Mouse (Mus musculus): ENCODE data around the gene Hist1h1a. TPM values are rescaled to one million over a fixed set of nuclear protein-coding genes. Genes with fewer than 3 reads are reported as not detected.

Gene Hist1h1a
- polyA plus RNA-seq, 1 experiment from 2014 or later: 3.3 TPM

DNA sequence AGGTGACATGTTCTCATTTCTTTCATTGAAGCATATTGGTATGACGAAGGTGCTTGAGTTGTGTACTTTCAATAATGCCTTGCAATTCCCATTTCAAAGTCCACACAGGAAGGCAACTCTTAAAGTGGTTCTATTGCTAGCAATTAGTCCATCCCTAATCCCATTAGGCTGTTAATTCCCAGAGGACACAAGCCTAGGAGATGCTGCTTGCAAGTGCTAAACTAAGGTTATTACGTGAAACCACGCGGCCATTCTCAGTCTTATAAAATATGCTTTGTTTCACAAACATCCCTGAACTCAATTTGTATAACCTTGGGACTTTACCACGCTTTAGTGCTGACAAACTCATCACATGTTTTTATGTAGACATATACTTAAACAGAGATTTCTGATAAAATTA is 26.4 kb upstream of the Hist1h1a start:
- no peak overlapping the region for H3K4me2 ChIP-seq
- 91% methylated on average over 5 of the region's 5 CpGs for whole genome bisulfite sequencing
- no peaks in the 10 kb centered on the region for H3K9me3 ChIP-seq
- peaks cover 12% of the 10 kb centered on the region for H3K4me1 ChIP-seq
- no peaks in the 10 kb centered on the region for H3K27me3 ChIP-seq
- no peak for ATAC-seq (ENCODE audit: borderline replicate concordance, extremely low read depth, low FRiP score, low TSS enrichment)
- no peaks in the 10 kb centered on the region for H3K36me3 ChIP-seq
- H3K27ac ChIP-seq: no peak overlapping the region
- no peak overlapping the region for H3K4me3 ChIP-seq
- no peak overlapping the region for H3K9ac ChIP-seq

DNA sequence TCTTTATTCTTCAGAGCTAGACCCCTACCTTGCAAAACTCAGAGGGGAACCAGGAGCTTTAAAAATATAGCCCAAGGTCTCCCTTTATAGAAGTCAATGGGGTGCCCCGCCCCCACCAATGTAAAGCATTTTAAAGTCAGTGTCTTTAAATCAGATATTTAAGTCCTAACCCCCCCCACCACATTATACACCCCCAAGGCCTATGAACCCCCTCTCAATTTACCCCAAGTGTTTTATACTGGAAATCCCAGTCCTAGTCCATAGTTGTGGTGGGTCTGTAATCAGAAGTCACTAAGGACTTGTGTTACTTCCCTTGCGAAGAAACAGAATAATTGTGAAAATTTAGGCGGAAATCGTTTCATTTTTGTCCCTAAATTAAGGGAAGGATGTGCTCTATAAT is 25.4 kb upstream of the Hist1h1a start:
- no peak for ATAC-seq (ENCODE audit: borderline replicate concordance, extremely low read depth, low FRiP score, low TSS enrichment)
- Histone ChIP-seq H3K4me3 (peak overlapping the region; percentile 64; the same call in 1 of the 2 replicates), H3K9me3 (no peaks in the 10 kb centered on the region), H3K4me2 (peak overlapping the region; percentile 95), H3K27ac (peak overlapping the region; percentile 100), H3K9ac (0 out of 2 replicates have a peak overlapping the region, but pooled peaks have one; percentile 96), H3K4me1 (peaks cover 9% of the 10 kb centered on the region; the same call in 1 of the 2 replicates), H3K36me3 (no peaks in the 10 kb centered on the region), H3K27me3 (no peaks in the 10 kb centered on the region)
- WGBS: 23% methylated on average over 4 of the region's 4 CpGs

DNA sequence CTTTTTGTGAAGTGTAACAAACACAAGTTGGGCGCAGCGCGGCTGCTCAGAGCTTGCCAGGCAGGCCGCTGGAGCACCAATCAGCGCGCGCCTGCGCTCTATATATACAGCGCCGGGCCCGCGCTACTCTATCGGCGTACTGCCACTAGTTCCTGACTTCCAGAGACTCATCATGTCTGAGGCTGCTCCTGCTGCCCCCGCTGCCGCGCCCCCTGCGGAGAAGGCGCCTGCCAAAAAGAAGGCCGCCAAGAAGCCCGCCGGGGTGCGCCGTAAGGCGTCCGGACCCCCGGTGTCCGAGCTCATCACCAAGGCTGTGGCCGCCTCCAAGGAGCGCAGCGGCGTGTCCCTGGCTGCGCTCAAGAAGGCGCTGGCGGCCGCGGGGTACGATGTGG is 24.8 kb upstream of the Hist1h1a start, which contains the start of gene Hist1h1c:
Gene Hist1h1c, plus strand, starts transcription at position 132 of the 392 bp plus-strand sequence.
- Histone ChIP-seq H3K4me2 (peak within 1 kb of the TSS; percentile 95), H3K9me3 (no peaks in the 10 kb centered on the region), H3K27ac (peak within 1 kb of the TSS; percentile 100), H3K4me1 (peaks cover 9% of the 10 kb centered on the region; the same call in 1 of the 2 replicates), H3K4me3 (peak within 1 kb of the TSS; percentile 64), H3K9ac (peak within 1 kb of the TSS; percentile 96), H3K27me3 (no peaks in the 10 kb centered on the region), H3K36me3 (no peaks in the 10 kb centered on the region)
- 1% methylated on average over 38 of the region's 38 CpGs for WGBS
- ATAC-seq (ENCODE audit: borderline replicate concordance, extremely low read depth, low FRiP score, low TSS enrichment): peak; percentile 95

DNA sequence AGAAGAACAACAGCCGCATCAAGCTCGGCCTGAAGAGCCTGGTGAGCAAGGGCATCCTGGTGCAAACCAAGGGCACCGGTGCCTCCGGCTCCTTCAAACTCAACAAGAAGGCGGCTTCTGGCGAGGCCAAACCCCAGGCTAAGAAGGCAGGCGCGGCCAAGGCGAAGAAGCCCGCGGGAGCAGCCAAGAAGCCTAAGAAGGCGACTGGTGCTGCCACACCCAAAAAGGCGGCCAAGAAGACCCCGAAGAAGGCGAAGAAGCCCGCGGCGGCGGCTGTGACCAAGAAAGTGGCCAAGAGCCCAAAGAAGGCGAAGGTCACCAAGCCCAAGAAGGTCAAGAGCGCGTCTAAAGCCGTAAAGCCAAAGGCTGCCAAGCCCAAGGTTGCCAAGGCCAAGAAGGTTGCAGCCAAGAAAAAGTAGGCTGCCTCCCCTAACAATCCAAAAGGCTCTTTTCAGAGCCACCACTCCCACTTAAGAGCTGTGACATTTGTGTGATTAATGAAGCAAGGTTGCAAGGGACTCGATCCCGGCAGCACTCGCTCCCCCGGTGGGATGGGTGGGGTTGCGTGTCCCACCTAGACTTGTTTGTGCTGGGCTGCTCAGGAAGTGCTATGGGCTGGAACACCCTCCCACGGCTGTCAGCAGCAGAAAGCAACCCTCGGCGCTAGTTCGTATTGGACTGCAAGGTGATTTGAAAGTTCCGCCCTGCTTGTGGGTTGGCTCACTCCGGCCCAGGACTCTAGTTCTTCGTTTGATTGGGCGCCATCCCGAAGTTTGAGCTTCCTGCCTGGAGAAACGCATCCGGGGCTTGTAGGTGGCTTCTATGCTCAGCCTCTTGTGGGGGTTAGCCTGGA is 24.2 kb upstream of the Hist1h1a start:
- ATAC-seq (ENCODE audit: borderline replicate concordance, extremely low read depth, low FRiP score, low TSS enrichment): peak; percentile 89
- WGBS: 2% methylated on average over 39 of the region's 39 CpGs
- H3K4me1 ChIP-seq: peaks cover 10% of the 10 kb centered on the region; the same call in 1 of the 2 replicates
- peak overlapping the region; percentile 100 for H3K27ac ChIP-seq
- H3K4me3 ChIP-seq: peak overlapping the region; percentile 64
- H3K27me3 ChIP-seq: no peaks in the 10 kb centered on the region
- no peaks in the 10 kb centered on the region for H3K9me3 ChIP-seq
- H3K4me2 ChIP-seq: peak overlapping the region; percentile 95
- H3K9ac ChIP-seq: peak overlapping the region; percentile 96
- H3K36me3 ChIP-seq: no peaks in the 10 kb centered on the region

DNA sequence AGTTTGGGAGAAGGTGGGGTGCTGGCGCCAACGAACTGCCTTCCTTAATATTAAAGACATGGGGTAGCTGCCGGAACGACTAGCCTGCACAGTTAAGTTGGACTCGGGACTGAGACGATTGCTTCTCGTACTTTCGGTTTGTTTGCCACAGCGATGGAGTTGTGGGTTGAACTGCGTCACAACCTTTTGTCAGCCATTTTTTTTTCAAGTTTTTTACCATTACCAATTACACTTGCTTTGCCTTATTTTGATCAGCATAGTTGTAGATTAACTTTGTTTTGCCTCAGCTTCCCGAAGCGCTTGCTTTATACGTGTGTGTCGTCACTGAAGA is 23.6 kb upstream of the Hist1h1a start:
- Histone ChIP-seq H3K36me3 (no peaks in the 10 kb centered on the region), H3K27ac (peak overlapping the region; percentile 100), H3K9ac (peak overlapping the region; percentile 96), H3K27me3 (no peaks in the 10 kb centered on the region), H3K4me1 (peaks cover 14% of the 10 kb centered on the region; the same call in 1 of the 2 replicates), H3K4me2 (peak overlapping the region; percentile 95), H3K4me3 (peak overlapping the region; percentile 64), H3K9me3 (no peaks in the 10 kb centered on the region)
- ATAC-seq (ENCODE audit: borderline replicate concordance, extremely low read depth, low FRiP score, low TSS enrichment): no peak; the same call in 1 of the 2 replicates
- under 1% methylated on average over 14 of the region's 14 CpGs for WGBS

DNA sequence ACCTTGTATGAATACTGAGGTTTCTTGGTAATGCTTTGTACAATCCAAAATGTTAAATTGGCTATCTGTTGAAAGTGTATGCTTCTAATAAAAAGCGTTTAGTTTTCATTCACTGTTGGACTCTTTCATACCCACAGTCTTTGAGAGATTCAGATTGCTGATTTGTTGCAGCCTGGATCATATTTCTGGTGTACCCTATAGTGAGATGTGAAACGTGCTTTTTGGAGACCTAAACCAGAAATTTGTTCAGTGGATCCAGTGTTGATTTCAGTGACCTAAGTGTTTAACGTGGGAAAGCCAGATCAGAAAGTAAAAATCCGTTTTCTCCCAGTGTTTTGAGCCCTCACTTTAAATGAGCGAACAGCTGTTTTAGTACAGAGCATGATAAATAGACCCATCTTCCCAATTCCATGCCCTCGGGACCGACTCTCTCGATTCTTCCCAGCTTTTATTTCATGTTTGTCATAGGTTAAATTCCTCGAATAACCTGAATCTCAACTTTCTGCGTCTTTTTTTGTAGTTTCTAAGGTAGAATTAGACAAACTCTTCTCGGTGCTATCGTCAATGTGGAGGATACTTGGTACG is 23.1 kb upstream of the Hist1h1a start:
- no peaks in the 10 kb centered on the region for H3K27me3 ChIP-seq
- H3K36me3 ChIP-seq: no peaks in the 10 kb centered on the region
- peaks cover 14% of the 10 kb centered on the region; the same call in 1 of the 2 replicates for H3K4me1 ChIP-seq
- no peak for ATAC-seq (ENCODE audit: borderline replicate concordance, extremely low read depth, low FRiP score, low TSS enrichment)
- H3K4me2 ChIP-seq: peak overlapping the region; percentile 95
- 15% methylated on average over 13 of the region's 13 CpGs for WGBS
- H3K27ac ChIP-seq: peak overlapping the region; percentile 100
- peak overlapping the region; percentile 96 for H3K9ac ChIP-seq
- no peaks in the 10 kb centered on the region for H3K9me3 ChIP-seq
- peak overlapping the region; percentile 64 for H3K4me3 ChIP-seq

DNA sequence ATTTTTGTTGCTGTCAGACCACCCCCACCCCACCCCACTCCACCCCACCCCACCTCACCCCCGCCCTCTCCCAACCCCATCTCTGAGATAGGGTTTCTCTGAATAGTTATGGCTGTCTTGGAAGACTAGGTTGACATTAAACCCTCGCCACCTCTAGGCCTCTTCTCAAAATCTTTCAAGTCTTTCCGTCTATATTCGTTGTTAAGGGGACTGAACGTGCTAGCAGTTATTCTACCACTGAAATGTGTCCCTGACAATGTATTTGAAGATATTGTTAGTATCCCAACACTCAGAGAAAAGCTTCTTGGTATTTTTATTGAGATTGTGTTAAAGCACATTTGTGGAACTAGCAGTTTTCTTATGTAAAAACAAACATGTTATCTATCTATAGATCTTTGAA is 22.6 kb upstream of the Hist1h1a start:
- peak overlapping the region; percentile 100 for H3K27ac ChIP-seq
- H3K36me3 ChIP-seq: no peaks in the 10 kb centered on the region
- 41% methylated on average over 5 of the region's 5 CpGs for WGBS
- peak overlapping the region; percentile 95 for H3K4me2 ChIP-seq
- peaks cover 14% of the 10 kb centered on the region; the same call in 1 of the 2 replicates for H3K4me1 ChIP-seq
- no peaks in the 10 kb centered on the region for H3K27me3 ChIP-seq
- peak overlapping the region; percentile 64 for H3K4me3 ChIP-seq
- no peak for ATAC-seq (ENCODE audit: borderline replicate concordance, extremely low read depth, low FRiP score, low TSS enrichment)
- H3K9me3 ChIP-seq: no peaks in the 10 kb centered on the region
- H3K9ac ChIP-seq: no peak overlapping the region

DNA sequence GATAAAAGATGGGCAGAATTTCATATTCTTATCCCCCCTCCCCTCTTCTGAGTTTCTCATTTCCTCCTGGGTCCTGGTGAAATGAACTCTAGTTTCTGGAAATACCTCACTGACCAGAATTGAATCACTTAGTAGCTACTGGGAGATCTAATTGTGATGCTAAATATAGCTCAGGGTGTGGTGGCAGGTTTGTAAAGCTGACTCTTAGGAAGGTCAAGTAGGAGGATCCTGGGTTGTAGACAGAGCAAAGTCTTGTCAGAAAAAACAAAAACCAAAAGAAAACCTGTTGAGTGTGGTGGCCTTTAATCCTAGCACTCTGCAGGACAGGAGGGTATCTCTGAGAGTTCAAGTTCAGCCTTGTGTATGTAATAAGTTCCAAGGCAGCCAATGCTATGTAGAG is 21.5 kb upstream of the Hist1h1a start:
- no peak overlapping the region for H3K9ac ChIP-seq
- H3K4me1 ChIP-seq: peaks cover 14% of the 10 kb centered on the region; the same call in 1 of the 2 replicates
- no peak overlapping the region for H3K27ac ChIP-seq
- no peaks in the 10 kb centered on the region for H3K36me3 ChIP-seq
- H3K27me3 ChIP-seq: no peaks in the 10 kb centered on the region
- no peak overlapping the region for H3K4me3 ChIP-seq
- no peak for ATAC-seq (ENCODE audit: borderline replicate concordance, extremely low read depth, low FRiP score, low TSS enrichment)
- no peak overlapping the region for H3K4me2 ChIP-seq
- H3K9me3 ChIP-seq: no peaks in the 10 kb centered on the region

DNA sequence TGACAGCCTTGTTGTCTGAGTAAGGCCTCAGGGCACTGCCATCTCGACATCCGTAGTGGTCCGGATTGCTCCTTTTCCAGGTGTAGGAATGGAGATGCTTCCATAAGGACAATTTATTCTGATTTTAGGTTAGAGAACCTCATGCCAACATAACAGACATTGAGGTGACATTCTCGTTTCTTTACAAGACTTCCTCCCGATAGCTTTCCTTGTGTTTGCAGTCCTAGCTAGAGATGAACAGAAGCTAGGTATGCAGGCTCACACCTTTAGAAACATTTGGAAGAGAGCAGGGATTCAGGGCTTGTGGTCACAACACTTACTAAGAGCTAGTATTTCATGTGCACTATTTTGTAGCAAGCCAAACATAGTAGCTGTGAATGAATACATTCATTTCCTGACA is 20.3 kb upstream of the Hist1h1a start:
- Histone ChIP-seq H3K4me3 (no peak overlapping the region), H3K9me3 (no peaks in the 10 kb centered on the region), H3K9ac (no peak overlapping the region), H3K4me1 (peaks cover 25% of the 10 kb centered on the region), H3K36me3 (no peaks in the 10 kb centered on the region), H3K27me3 (no peaks in the 10 kb centered on the region), H3K4me2 (no peak overlapping the region), H3K27ac (no peak overlapping the region)
- WGBS: 82% methylated on average over 5 of the region's 5 CpGs
- ATAC-seq (ENCODE audit: borderline replicate concordance, extremely low read depth, low FRiP score, low TSS enrichment): no peak

DNA sequence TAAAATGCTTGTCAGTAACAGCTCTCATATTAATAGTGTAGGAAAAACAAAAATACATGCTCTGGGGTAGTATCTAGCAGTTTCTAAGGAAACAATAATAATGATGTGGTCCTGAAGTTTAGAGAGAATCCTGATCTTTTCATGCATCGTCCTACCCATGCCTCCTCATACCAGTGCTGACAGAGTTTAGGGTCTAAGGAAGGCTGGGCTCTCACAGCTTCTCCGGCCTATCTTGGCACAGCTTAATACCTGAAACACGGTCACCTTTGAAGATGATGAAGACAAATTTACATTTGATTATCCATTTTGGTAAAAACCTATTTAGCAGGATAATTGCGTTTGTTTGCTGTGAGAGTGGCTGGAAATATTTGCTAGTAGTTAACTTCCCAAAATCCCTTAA is 19.5 kb upstream of the Hist1h1a start:
- Histone ChIP-seq H3K4me3 (peak overlapping the region; percentile 36), H3K4me1 (peaks cover 30% of the 10 kb centered on the region), H3K9ac (0 out of 2 replicates have a peak overlapping the region, but pooled peaks have one; percentile 55), H3K27me3 (no peaks in the 10 kb centered on the region), H3K36me3 (no peaks in the 10 kb centered on the region), H3K9me3 (no peaks in the 10 kb centered on the region), H3K27ac (peak overlapping the region; percentile 98), H3K4me2 (peak overlapping the region; percentile 63)
- ATAC-seq (ENCODE audit: borderline replicate concordance, extremely low read depth, low FRiP score, low TSS enrichment): no peak
- WGBS: 25% methylated on average over 4 of the region's 4 CpGs

DNA sequence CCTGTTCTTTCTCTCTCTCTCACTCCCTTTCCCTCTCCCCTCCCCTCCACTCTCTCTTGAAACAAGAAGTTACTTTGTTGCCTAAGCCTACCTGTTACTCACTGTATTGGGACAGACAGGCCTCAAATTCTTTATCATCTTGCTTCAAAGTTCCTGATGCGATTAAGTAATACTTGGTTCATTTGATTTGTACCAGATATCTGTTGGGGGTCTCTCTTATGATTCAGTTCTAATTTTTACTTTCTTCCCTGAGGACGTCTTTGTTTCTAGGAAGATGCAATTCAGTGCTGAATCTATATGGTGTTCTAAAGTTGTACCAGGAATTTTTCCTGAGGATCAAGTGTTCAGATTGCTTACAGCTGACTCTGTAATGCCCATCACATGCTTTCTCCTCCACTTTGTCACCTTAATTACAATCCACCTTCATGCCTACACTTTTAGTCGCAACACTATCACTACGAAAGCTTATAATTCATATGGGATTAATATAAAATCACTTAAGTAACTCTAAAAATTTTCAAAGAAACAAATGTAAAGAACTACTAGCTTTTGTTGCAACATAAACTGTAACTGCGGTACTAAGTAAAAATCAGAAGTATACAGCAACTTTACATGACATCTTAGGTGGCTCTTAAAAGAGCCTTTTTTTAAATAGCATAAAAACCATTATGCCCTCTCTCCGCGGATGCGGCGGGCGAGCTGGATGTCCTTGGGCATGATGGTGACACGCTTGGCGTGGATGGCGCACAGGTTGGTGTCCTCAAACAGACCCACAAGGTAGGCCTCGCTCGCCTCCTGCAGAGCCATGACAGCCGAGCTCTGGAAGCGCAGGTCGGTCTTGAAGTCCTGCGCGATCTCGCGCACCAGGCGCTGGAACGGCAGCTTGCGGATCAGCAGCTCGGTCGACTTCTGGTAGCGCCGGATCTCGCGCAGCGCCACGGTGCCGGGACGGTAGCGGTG is 18.8 kb upstream of the Hist1h1a start:
- WGBS: under 1% methylated on average over 15 of the region's 36 CpGs
- no peaks in the 10 kb centered on the region for H3K27me3 ChIP-seq
- H3K9ac ChIP-seq: peak overlapping the region; percentile 55

More for the DNA sequence above, 18.8 kb upstream of the Hist1h1a start:
- Histone ChIP-seq H3K4me2 (peak overlapping the region; percentile 63), H3K27ac (peak overlapping the region; percentile 98), H3K36me3 (no peaks in the 10 kb centered on the region), H3K4me3 (peak overlapping the region; percentile 36), H3K9me3 (no peaks in the 10 kb centered on the region), H3K4me1 (peaks cover 30% of the 10 kb centered on the region)
- no peak for ATAC-seq (ENCODE audit: borderline replicate concordance, extremely low read depth, low FRiP score, low TSS enrichment)

Measured in lung, embryonic 15.5 days (tissue).